Mouse (Mus musculus): ENCODE measurements at regions not wholly inside any gene's neighbourhood (a gene's known extent, or its start where the extent isn't known, plus 50 kb on each side); places are given as distances from the start of the nearest gene placed in this dataset.

DNA sequence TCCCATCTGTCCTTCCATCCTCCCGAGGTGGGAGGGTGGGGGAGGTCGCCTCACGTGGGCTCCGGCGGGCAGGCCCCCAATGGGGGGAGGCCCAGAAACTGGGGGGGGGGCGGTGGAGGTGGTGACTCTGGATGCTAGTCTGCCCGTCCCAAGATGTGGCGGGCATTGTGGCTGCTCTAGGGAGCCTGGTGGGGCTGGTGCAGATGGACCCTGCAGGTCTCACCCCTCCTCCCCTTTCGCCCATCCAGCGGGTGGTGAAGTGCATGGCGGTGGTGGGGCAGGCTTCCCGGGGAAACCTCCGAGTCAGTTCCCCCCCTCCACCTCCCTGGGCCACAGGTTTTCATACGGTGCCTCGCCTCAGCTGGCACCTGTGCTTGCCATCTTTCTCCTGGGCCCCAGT is 88.6 kb downstream of the Inhba start:
- no peak overlapping the region for H3K4me3 ChIP-seq (ENCODE audit: low read depth, low read length)
- H3K27me3 ChIP-seq (ENCODE audit: control insufficient read depth, insufficient read depth, low read length) = no peaks in the 10 kb centered on the region
- whole genome bisulfite sequencing (ENCODE audit: insufficient replicate concordance) = 76% methylated on average over 9 of the region's 15 CpGs
- H3K36me3 ChIP-seq (ENCODE audit: control insufficient read depth, insufficient read depth, low read length) = no peaks in the 10 kb centered on the region
- no peaks in the 10 kb centered on the region for H3K4me1 ChIP-seq (ENCODE audit: control insufficient read depth, insufficient read depth, low read length)
- H3K9me3 ChIP-seq (replicated peaks; ENCODE audit: control insufficient read depth, low read length) = peaks cover 9% of the 10 kb centered on the region
- H3K4me2 ChIP-seq = no peak overlapping the region
- no peak overlapping the region for H3K9ac ChIP-seq (ENCODE audit: low read depth, low read length)
- no peak overlapping the region for H3K27ac ChIP-seq (ENCODE audit: low read depth, low read length)
- no peak for ATAC-seq (replicated peaks; ENCODE audit: insufficient number of reproducible peaks, low FRiP score, low TSS enrichment)

GRCm38 (mm10) chr13:16114837-16115236 is 103.2 kb downstream of the Inhba start:
- 62% methylated on average over 2 of the region's 2 CpGs for WGBS (ENCODE audit: insufficient replicate concordance)
- no peaks in the 10 kb centered on the region for H3K36me3 ChIP-seq (ENCODE audit: control insufficient read depth, insufficient read depth, low read length)
- ATAC-seq (replicated peaks; ENCODE audit: insufficient number of reproducible peaks, low FRiP score, low TSS enrichment) = no peak

GRCm38 (mm10) chr13:16146686-16147085 is 135.0 kb downstream of the Inhba start:
- ATAC-seq (replicated peaks; ENCODE audit: insufficient number of reproducible peaks, low FRiP score, low TSS enrichment) = no peak
- Histone ChIP-seq H3K4me3 (ENCODE audit: low read depth, low read length) (no peak overlapping the region), H3K9me3 (replicated peaks; ENCODE audit: control insufficient read depth, low read length) (no peaks in the 10 kb centered on the region), H3K9ac (ENCODE audit: low read depth, low read length) (no peak overlapping the region), H3K27ac (ENCODE audit: low read depth, low read length) (no peak overlapping the region), H3K36me3 (ENCODE audit: control insufficient read depth, insufficient read depth, low read length) (no peaks in the 10 kb centered on the region), H3K27me3 (ENCODE audit: control insufficient read depth, insufficient read depth, low read length) (no peaks in the 10 kb centered on the region), H3K4me1 (ENCODE audit: control insufficient read depth, insufficient read depth, low read length) (no peaks in the 10 kb centered on the region), H3K4me2 (no peak overlapping the region)

More at GRCm38 (mm10) chr13:16114837-16115236, 103.2 kb downstream of the Inhba start:
- H3K4me1 ChIP-seq (ENCODE audit: control insufficient read depth, insufficient read depth, low read length) = no peaks in the 10 kb centered on the region
- no peak overlapping the region for H3K4me2 ChIP-seq
- no peaks in the 10 kb centered on the region for H3K9me3 ChIP-seq (replicated peaks; ENCODE audit: control insufficient read depth, low read length)
- no peaks in the 10 kb centered on the region for H3K27me3 ChIP-seq (ENCODE audit: control insufficient read depth, insufficient read depth, low read length)
- H3K4me3 ChIP-seq (ENCODE audit: low read depth, low read length) = no peak overlapping the region
- H3K27ac ChIP-seq (ENCODE audit: low read depth, low read length) = no peak overlapping the region
- no peak overlapping the region for H3K9ac ChIP-seq (ENCODE audit: low read depth, low read length)

DNA sequence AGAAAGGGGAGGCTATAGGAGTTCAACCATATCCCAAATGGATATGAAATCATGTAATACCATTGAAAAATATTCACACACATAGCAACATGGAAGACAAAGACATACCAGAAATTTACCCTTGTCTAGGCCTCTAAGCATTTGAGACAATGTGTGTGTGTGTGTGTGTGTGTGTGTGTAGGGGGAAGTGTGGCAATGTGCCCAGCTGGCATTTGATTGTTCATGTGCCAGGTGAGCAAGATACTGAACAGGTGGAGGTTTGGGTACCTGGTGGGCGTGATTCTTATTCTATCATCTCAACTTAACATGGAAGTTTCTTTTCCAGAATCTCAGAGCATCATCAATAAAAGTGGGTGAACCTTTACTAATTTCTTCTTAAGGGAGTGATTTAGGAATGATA is 143.3 kb downstream of the Inhba start:
- WGBS (ENCODE audit: insufficient replicate concordance) = 60% methylated on average over 1 of the region's 1 CpGs

GRCm38 (mm10) chr13:16165204-16165894 is 153.7 kb downstream of the Inhba start:
- Histone ChIP-seq H3K4me3 (ENCODE audit: low read depth, low read length) (no peak overlapping the region), H3K27ac (ENCODE audit: low read depth, low read length) (no peak overlapping the region), H3K9me3 (replicated peaks; ENCODE audit: control insufficient read depth, low read length) (no peaks in the 10 kb centered on the region), H3K36me3 (ENCODE audit: control insufficient read depth, insufficient read depth, low read length) (no peaks in the 10 kb centered on the region), H3K9ac (ENCODE audit: low read depth, low read length) (no peak overlapping the region), H3K4me1 (ENCODE audit: control insufficient read depth, insufficient read depth, low read length) (no peaks in the 10 kb centered on the region), H3K4me2 (no peak overlapping the region), H3K27me3 (ENCODE audit: control insufficient read depth, insufficient read depth, low read length) (no peaks in the 10 kb centered on the region)
- no peak for ATAC-seq (replicated peaks; ENCODE audit: insufficient number of reproducible peaks, low FRiP score, low TSS enrichment)
- WGBS (ENCODE audit: insufficient replicate concordance) = 61% methylated on average over 5 of the region's 5 CpGs

More for the DNA sequence above, 143.3 kb downstream of the Inhba start:
- no peak overlapping the region for H3K9ac ChIP-seq (ENCODE audit: low read depth, low read length)
- no peaks in the 10 kb centered on the region for H3K36me3 ChIP-seq (ENCODE audit: control insufficient read depth, insufficient read depth, low read length)
- H3K27me3 ChIP-seq (ENCODE audit: control insufficient read depth, insufficient read depth, low read length) = no peaks in the 10 kb centered on the region
- H3K4me2 ChIP-seq = no peak overlapping the region
- no peaks in the 10 kb centered on the region for H3K4me1 ChIP-seq (ENCODE audit: control insufficient read depth, insufficient read depth, low read length)
- no peak for ATAC-seq (replicated peaks; ENCODE audit: insufficient number of reproducible peaks, low FRiP score, low TSS enrichment)
- no peak overlapping the region for H3K27ac ChIP-seq (ENCODE audit: low read depth, low read length)
- H3K4me3 ChIP-seq (ENCODE audit: low read depth, low read length) = no peak overlapping the region
- H3K9me3 ChIP-seq (replicated peaks; ENCODE audit: control insufficient read depth, low read length) = no peaks in the 10 kb centered on the region

- WGBS (ENCODE audit: insufficient replicate concordance) = 78% methylated on average over 1 of the region's 1 CpGs
- ATAC-seq (replicated peaks; ENCODE audit: insufficient number of reproducible peaks, low FRiP score, low TSS enrichment) = no peak
- Histone ChIP-seq H3K36me3 (ENCODE audit: control insufficient read depth, insufficient read depth, low read length) (no peaks in the 10 kb centered on the region), H3K27ac (ENCODE audit: low read depth, low read length) (no peak overlapping the region), H3K4me3 (ENCODE audit: low read depth, low read length) (no peak overlapping the region), H3K4me1 (ENCODE audit: control insufficient read depth, insufficient read depth, low read length) (no peaks in the 10 kb centered on the region), H3K27me3 (ENCODE audit: control insufficient read depth, insufficient read depth, low read length) (no peaks in the 10 kb centered on the region), H3K9ac (ENCODE audit: low read depth, low read length) (no peak overlapping the region), H3K4me2 (no peak overlapping the region), H3K9me3 (replicated peaks; ENCODE audit: control insufficient read depth, low read length) (no peaks in the 10 kb centered on the region)
These were observed 185.0 kb downstream of the Inhba start for GRCm38 (mm10) chr13:16196692-16197091.

DNA sequence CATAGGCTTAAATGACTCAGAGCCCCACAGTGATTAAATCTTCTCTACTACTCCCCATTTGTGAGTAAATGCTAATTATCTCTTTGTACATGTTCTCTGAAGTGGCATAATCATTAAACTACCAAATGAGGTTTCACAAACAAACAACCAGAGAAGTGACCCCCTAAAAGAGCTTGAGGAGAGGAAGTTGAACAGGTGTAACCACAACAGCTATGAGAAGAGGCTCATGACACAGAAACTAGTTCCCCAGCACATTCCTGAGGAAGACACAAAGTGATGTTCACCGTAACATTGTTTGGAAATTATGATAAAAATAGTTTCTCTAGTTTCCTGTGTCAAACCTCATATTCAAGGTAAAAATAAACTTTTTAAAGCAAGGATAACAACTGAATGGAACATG is 188.4 kb downstream of the Inhba start:
- 80% methylated on average over 1 of the region's 1 CpGs for WGBS (ENCODE audit: insufficient replicate concordance)
- no peak for ATAC-seq (replicated peaks; ENCODE audit: insufficient number of reproducible peaks, low FRiP score, low TSS enrichment)

DNA sequence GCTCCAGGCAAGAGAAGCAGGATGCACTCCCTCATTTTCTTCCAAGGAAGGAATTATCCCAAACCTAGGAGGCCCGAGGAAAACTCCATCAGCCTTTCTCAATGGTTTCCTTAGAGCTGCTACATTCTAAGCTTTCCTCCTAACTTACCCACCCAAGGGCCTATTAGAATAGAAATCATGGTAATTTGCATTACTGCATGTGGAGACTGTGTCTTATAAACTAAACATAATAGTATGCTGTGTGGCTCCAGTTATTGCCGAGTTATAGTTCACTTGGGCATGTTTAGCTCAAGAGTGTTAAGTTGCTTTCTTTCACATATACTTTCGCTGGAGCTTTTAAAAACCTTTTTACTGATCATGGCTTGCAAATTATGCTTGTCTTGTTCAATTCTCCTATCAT is 191.5 kb downstream of the Inhba start:
- 78% methylated on average over 3 of the region's 3 CpGs for WGBS (ENCODE audit: insufficient replicate concordance)
- H3K9me3 ChIP-seq (replicated peaks; ENCODE audit: control insufficient read depth, low read length) = no peaks in the 10 kb centered on the region
- H3K9ac ChIP-seq (ENCODE audit: low read depth, low read length) = no peak overlapping the region
- no peaks in the 10 kb centered on the region for H3K36me3 ChIP-seq (ENCODE audit: control insufficient read depth, insufficient read depth, low read length)
- H3K4me3 ChIP-seq (ENCODE audit: low read depth, low read length) = no peak overlapping the region
- H3K4me1 ChIP-seq (ENCODE audit: control insufficient read depth, insufficient read depth, low read length) = no peaks in the 10 kb centered on the region
- no peak overlapping the region for H3K4me2 ChIP-seq
- no peak overlapping the region for H3K27ac ChIP-seq (ENCODE audit: low read depth, low read length)
- no peak for ATAC-seq (replicated peaks; ENCODE audit: insufficient number of reproducible peaks, low FRiP score, low TSS enrichment)
- no peaks in the 10 kb centered on the region for H3K27me3 ChIP-seq (ENCODE audit: control insufficient read depth, insufficient read depth, low read length)

More for the DNA sequence above, 188.4 kb downstream of the Inhba start:
- H3K4me2 ChIP-seq = no peak overlapping the region
- H3K9me3 ChIP-seq (replicated peaks; ENCODE audit: control insufficient read depth, low read length) = no peaks in the 10 kb centered on the region
- H3K27me3 ChIP-seq (ENCODE audit: control insufficient read depth, insufficient read depth, low read length) = no peaks in the 10 kb centered on the region
- no peak overlapping the region for H3K4me3 ChIP-seq (ENCODE audit: low read depth, low read length)
- no peaks in the 10 kb centered on the region for H3K4me1 ChIP-seq (ENCODE audit: control insufficient read depth, insufficient read depth, low read length)
- H3K36me3 ChIP-seq (ENCODE audit: control insufficient read depth, insufficient read depth, low read length) = no peaks in the 10 kb centered on the region
- H3K27ac ChIP-seq (ENCODE audit: low read depth, low read length) = no peak overlapping the region
- H3K9ac ChIP-seq (ENCODE audit: low read depth, low read length) = no peak overlapping the region

DNA sequence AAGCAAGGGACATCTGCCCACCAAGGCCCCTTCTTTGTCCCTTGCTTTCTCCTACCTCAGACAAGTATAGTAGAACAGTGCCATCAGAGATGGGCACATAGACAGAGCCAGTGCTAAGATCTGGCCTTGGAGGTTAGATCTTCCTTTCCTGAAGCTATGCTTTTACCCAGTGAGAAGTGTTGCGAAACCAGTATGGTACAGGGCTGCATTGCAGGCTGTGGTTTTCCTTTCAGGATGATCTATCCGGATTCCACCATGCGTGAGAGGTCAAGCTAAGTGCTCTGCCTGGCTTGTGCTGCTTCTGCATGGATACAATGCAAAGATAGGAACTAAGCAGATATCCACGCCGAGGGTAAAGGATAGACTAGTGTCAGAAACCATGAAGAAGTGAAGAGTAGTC is 192.4 kb downstream of the Inhba start:
- no peak overlapping the region for H3K9ac ChIP-seq (ENCODE audit: low read depth, low read length)
- ATAC-seq (replicated peaks; ENCODE audit: insufficient number of reproducible peaks, low FRiP score, low TSS enrichment) = no peak
- no peaks in the 10 kb centered on the region for H3K4me1 ChIP-seq (ENCODE audit: control insufficient read depth, insufficient read depth, low read length)
- H3K36me3 ChIP-seq (ENCODE audit: control insufficient read depth, insufficient read depth, low read length) = no peaks in the 10 kb centered on the region
- no peak overlapping the region for H3K27ac ChIP-seq (ENCODE audit: low read depth, low read length)
- H3K27me3 ChIP-seq (ENCODE audit: control insufficient read depth, insufficient read depth, low read length) = no peaks in the 10 kb centered on the region
- no peak overlapping the region for H3K4me2 ChIP-seq
- no peaks in the 10 kb centered on the region for H3K9me3 ChIP-seq (replicated peaks; ENCODE audit: control insufficient read depth, low read length)
- WGBS (ENCODE audit: insufficient replicate concordance) = 82% methylated on average over 5 of the region's 5 CpGs
- H3K4me3 ChIP-seq (ENCODE audit: low read depth, low read length) = no peak overlapping the region
